Mouse (Mus musculus): ENCODE measurements around the gene Gsto1. TPM values are rescaled to one million over a fixed set of nuclear protein-coding genes. Genes with fewer than 3 reads are reported as not detected.

Gsto1 gene
- 81.9 and 88.9 TPM in 2 replicates for polyA plus RNA-seq (2021; fragmentation: Nextera tagmentation)
- long read RNA-seq, experiment 1, transcript Gsto1-201 (6 exons, 1,182 nt), result major isoform, 97 of 102 reads
- long read RNA-seq, experiment 1, partial matches to known transcripts, result 2 of 102 reads
- long read RNA-seq, experiment 1, other reads (novel, unspliced or antisense), result 1 of 102 reads
- long read RNA-seq, experiment 2, transcript Gsto1-201 (6 exons, 1,182 nt), result major isoform, 65 of 69 reads
- long read RNA-seq, experiment 2, partial matches to known transcripts, result 2 of 69 reads
- long read RNA-seq, experiment 2, other reads (novel, unspliced or antisense), result 2 of 69 reads

GRCm38 (mm10) chr19:47854796-47855783 lies at the start of gene Gsto1:
Gene Gsto1, plus strand, starts transcription at chr19:47854970.

GRCm38 (mm10) chr19:47865353-47865947 lies 10.7 kb downstream of the Gsto1 start, which contains the start of gene Gsto2:
Gene Gsto2, plus strand, starts transcription at chr19:47865534.

Other genes starting within 250 kb of the Gsto1 start
- gene Col17a1, start 162.9 kb upstream of the Gsto1 start, polyA plus RNA-seq (2021; fragmentation: Nextera tagmentation), result 0.03 and 0.40 TPM in 2 replicates
- 162 and 175 TPM in 2 replicates for gene Sfr1, start 123.3 kb upstream of the Gsto1 start, polyA plus RNA-seq (2021; fragmentation: Nextera tagmentation)
- gene Gsto2, start 10.6 kb downstream of the Gsto1 start, polyA plus RNA-seq (2021; fragmentation: Nextera tagmentation), result 3.1 and 4.2 TPM in 2 replicates
- 1.7 TPM in 2 replicates for gene Cfap43, start 64.3 kb downstream of the Gsto1 start, polyA plus RNA-seq (2021; fragmentation: Nextera tagmentation)
- 0.24 and 0.44 TPM in 2 replicates for gene Itprip, start 64.3 kb downstream of the Gsto1 start, polyA plus RNA-seq (2021; fragmentation: Nextera tagmentation)
- 0.48 and 0.60 TPM in 2 replicates for gene Cfap58, start 82.7 kb downstream of the Gsto1 start, polyA plus RNA-seq (2021; fragmentation: Nextera tagmentation)